Mouse (Mus musculus): ENCODE data around the gene Kiz. TPM values are rescaled to one million over a fixed set of nuclear protein-coding genes. Genes with fewer than 3 reads are reported as not detected.

The Kiz gene
- total RNA-seq, 2 experiments from 2014 or later, result 13.8 to 19.3 TPM

DNA sequence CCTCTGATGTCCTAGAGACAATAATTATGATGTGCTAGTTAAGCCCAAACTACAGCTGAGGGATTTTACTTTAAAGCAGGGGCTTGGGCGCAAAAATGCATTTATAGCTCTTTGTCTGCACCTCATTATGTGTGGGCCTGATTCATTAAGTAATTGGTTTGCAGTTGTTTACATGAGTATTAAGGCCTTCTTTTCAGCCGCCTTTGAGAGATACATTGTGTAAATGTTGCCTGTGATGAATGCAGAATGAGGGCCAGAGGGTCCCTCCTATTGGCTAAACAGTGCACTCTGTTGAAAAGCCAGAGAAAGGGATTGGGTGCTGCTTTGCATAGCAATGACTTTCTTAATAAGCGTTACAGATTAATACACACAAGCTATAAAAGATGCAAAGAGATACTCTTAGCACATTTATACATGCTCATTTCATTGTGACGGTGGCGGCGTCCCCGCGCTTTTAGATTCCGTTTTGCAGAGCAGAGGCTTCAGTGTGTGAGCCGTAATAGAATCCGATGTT lies 102.8 kb downstream of the Kiz start:
- peak; percentile 29 to 33 for DNase-seq (ENCODE audit: low spot score in 2 of 2)
- intact Hi-C loops (cut with DNase I), result loop anchor here (2.0 kb wide), 2 partner anchors 324 to 348 kb away; no protein-coding TSS in a partner anchor

DNA sequence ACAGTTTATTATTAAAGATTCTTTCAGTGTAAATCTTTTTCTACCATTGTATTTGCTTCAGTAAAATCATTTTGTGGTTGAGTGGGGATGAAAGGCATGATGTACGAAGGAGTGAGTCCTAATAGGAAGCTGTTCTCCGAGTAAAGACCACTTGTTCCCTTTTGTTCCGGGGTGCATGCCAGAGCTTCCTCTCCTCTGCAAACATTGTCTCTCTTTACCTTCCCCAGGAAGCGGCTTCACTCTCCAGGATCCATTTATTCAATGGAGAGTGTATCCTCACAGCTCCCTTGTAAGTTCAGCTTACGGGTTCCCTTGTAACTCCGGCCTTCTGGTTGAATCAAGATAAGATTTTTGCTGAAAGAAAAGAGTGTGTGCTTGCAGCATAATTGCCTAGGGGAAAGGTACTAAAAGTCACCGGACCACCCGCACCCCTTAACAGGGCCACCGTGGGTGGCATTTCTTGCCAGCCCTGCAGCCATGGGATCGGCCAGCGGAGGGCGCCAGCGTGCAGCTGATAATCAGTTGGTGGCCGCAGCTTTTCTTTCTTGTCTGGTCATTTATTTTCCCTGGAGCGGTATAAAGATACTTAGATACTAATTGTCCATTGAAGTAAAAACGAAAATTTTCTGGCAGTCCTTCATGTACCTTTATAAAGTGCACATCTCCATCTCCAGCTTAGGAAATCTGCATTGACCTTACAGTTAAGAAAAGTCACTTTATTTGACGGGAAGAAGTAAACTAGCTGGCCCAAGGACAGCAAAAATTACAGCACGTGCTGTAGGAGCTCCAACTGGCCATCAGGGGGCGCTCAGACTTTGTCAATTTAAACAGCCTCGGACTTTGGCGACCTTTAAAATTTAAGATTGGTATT lies 103.5 kb downstream of the Kiz start:
- intact Hi-C loops (cut with DNase I), result loop anchor here (1.0 to 2.0 kb wide), 3 partner anchors 218 to 348 kb away; no protein-coding TSS in a partner anchor
- DNase-seq (ENCODE audit: low spot score in 2 of 2), result peak; percentile 79 to 86

DNA sequence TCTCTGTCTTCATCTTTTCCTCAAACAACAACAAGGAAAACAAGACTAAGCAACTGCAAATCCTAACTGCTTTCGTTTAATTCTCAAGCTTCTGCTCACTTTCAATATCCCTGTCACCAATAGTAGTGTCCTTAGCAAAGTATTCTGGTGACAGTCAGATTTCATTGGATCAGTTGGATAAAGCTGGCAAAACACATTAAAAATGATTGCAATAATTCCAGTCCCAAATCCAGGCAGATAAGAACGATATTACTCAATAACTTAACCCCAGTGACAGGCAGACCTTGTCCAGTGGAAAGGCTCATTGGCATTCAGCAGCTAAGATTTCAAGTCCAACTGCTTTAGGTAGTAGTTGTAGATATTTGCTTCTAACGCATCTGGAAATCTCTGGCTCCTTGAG lies 119.4 kb downstream of the Kiz start:
- no peak for DNase-seq (ENCODE audit: low spot score in 2 of 2)
- intact Hi-C loops (cut with DNase I), result no loop called here

DNA sequence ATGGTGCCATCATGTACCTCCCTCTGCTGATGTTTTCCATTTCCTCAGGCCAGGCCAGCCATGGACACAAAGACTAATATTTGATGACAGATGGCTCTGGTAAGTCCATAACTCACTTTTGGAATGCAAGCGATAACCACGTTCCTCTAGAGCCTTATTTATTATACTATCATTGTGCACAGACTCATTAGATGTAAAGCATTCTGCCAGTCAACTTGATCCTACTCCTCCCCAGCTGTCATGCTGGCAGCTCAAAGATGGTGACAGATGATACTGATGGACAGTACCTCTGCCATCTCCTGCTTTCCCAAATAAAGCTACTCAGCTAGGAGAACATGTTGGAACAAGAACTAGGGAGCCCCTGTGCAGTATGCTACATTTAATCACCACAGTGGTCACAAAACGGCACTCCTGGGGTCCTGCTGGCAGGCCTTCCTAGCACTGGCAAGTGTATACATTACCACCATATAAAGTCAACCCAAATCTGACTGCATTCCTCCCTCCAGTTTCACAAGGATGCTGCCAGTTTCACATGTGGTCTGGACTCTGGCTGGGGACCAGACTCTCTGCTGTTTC lies 119.9 kb downstream of the Kiz start:
- intact Hi-C loops (cut with DNase I), result no loop called here
- DNase-seq (ENCODE audit: low spot score in 2 of 2), result no peak

DNA sequence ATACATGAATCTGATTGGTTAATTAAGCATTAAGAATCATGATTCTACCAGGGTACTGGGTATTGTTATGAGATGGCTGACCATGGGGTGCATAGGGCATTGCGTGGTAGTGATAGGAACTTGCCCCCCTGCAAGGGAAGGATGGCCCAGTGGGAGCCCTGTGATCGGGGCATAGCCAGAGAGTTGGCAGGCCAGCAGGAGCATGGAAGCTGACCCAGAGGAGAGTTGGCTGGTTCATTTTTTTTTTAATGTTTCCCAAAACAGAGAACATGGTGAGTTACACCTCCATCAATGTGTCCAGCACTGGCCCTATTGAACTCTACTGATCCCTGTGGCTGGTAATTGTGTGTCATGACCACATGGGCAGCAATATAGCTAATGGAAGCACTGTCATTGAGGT lies 127.1 kb downstream of the Kiz start:
- intact Hi-C loops (cut with DNase I), result no loop called here
- DNase-seq (ENCODE audit: low spot score in 2 of 2), result no peak

DNA sequence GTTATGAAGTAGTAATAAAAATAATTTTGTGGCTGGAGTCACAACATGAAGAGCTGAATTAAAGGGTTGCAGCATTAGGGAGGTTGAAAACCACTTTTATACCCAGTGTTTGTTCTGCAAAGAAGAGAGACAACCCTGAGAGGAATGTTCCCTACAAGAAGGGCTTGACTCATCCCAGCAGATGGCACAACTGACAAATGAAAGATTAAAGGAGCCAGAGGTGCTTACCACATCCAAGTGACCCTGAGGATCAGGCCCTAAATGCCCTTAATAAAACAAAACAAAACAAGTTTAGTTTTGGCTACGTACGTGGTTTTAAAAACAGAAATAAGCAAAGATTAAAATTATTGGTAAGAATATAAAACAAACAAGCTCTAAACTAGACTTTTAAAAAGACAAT lies 129.2 kb downstream of the Kiz start:
- DNase-seq (ENCODE audit: low spot score in 2 of 2), result no peak
- intact Hi-C loops (cut with DNase I), result no loop called here

DNA sequence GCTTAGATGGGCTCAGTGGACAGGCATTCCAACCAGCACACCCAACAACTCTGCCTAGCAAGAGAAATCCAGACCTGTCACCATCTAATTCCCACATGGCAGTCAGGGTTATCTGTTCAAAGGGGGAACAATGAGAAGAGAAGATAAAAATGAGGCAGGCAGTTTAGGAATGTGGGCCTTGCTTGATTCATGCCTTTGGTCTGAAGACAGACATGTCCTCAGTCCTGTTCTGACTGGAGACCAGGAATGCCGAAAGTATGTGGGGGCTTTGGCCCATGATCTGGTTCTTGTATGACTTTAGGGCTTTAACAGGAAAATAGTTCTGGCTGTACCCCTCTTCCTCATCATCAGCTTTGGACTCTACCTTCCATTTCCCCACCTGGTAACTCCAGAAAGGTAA lies 130.1 kb downstream of the Kiz start:
- DNase-seq (ENCODE audit: low spot score in 2 of 2), result no peak
- intact Hi-C loops (cut with DNase I), result no loop called here

DNA sequence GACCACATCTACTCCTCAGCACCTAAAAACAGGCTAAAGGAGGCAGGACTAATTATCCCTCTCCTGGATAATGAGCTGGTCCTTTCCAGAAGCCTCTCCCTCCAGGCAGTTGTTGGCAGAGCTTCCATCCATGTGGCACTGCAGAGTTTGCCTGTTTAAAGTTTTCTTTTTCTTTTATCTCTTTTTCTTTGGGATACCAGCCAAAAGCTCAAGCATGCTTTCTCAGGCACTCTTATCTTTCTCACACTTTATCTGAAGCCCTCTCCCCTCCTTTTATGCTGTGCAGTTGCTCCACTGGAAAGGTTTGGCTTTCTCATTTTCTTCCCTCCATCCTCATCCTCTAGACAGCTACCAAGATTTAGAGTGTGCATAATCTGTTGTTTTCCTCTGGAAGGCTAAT lies 130.8 kb downstream of the Kiz start:
- DNase-seq (ENCODE audit: low spot score in 2 of 2), result no peak
- intact Hi-C loops (cut with DNase I), result no loop called here

DNA sequence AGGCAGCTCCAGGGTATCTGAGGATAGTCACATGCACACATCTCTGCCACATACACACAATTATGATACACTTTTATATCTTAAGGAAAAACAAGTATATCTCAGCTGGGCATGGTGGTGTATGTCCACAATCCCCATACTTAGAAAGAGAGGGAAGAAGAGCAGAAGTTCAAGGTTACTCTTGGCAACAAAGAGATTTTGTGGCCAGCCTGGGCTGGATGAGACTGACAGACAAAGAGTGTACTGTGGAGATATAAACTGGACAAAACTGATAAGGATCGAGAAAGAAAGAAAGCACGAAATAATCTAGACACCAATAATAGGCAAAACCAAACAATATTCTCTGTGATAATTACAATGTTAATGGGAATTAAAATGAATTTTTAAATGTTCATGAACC lies 151.6 kb downstream of the Kiz start:
- intact Hi-C loops (cut with DNase I), result no loop called here

DNA sequence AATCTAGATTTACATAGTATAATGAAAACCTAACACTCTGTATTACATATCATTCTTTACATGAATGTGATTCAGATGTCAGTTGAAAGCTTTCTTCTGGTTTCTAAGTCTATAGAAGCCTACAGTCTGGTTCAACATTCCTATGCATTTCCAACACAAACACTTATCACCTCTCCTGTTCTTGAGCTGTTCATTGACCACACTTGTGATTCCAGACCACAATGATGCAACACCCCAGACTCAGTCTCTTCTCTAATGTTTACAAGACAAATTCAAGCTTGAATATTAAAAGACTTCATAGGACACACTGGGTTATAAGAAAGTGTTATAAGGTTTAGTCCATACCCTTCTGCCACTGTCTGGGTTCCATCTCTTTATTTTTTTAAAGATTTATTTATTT lies 153.4 kb downstream of the Kiz start:
- DNase-seq (ENCODE audit: low spot score in 2 of 2), result no peak
- intact Hi-C loops (cut with DNase I), result no loop called here

More for the DNA sequence above, 151.6 kb downstream of the Kiz start:
- no peak for DNase-seq (ENCODE audit: low spot score in 2 of 2)

DNA sequence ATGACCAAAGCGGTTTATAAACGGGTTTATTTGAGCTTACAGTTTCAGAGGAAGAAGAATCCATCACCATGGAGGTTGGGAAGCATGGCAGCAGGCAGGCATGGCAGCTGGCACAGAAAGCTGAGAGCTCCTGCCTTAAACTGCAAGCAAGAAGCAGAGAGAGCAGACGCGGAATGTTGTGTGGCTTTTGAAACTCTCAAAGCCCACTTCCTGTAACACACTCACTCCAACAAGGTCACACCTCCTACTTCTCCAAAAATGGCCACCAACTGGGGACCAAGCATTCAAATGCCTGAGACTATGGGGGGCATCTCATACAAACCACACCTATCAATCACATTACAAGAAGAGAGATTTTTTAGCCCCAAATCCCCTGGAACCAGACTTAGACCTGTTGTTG lies 154.5 kb downstream of the Kiz start:
- no peak for DNase-seq (ENCODE audit: low spot score in 2 of 2)
- intact Hi-C loops (cut with DNase I), result no loop called here

DNA sequence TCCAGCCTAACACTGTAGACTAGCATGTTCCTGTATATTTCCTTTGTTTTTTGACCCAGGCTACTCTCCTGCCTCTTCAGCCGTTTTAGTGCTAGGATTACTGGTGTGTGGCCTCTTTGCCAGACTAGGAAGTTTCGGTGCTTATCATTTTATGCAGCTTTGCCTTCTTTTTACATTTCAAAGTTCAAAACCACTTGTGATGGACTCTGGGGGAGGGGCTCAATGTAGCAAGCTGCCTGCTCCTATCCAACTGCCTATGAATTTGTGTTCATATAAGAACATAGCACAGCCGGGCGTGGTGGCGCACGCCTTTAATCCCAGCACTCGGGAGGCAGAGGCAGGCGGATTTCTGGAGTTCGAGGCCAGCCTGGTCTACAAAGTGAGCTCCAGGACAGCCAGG lies 155.3 kb downstream of the Kiz start:
- no peak for DNase-seq (ENCODE audit: low spot score in 2 of 2)
- intact Hi-C loops (cut with DNase I), result no loop called here

DNA sequence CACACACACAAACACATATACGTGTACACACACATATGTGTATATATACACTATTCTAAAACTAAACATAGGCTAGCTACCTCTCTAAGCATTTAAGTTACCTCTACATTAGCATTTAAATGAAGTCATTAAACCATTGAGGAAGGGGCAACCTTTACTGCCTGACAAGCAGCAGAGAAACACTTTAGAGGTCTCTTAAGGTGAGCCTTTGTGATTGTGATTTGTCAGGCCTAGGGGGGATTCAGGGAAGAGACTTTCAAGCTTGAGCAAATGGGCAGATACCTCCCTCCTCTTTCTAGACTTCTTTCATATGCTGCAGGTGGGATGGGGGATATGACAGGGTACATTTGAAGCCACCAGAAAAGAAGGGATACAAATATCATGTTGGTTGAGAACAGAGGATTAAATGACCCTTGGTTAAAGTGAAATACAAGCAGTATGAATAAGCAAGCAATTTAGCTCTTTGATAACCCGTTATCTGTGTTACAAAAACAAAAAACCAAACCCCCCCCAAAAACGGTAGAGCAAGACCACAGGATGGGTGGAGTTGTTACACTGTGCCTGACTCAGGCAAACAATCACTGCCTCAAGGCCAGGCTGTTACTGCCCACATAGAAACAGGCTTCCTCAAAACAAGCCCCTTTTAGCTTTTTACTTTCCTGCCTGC lies 155.9 kb downstream of the Kiz start:
- intact Hi-C loops (cut with DNase I), result no loop called here
- no peak for DNase-seq (ENCODE audit: low spot score in 2 of 2)

DNA sequence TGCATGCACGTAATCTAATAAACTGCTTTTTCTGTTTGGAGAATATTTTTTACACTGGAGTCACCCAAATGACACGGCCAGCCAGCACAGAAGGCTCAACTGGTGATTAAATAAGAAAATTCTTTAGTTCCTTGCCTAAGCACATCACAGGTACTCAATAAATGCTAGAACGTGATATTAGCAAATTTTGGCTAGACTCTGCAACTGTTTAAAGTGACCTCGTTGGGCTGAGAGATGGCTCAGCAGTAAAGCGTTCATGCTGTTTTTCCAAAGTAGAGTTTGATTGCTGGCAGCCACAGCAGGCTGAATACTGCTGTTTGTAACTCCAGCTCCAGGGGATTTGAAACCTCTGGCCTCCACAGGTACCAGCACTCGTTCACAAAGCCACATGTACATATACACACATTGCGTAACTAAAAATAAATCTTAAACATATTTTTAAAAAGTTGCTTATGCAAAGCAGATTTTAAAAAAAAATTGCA lies 156.5 kb downstream of the Kiz start:
- no peak for DNase-seq (ENCODE audit: low spot score in 2 of 2)

DNA sequence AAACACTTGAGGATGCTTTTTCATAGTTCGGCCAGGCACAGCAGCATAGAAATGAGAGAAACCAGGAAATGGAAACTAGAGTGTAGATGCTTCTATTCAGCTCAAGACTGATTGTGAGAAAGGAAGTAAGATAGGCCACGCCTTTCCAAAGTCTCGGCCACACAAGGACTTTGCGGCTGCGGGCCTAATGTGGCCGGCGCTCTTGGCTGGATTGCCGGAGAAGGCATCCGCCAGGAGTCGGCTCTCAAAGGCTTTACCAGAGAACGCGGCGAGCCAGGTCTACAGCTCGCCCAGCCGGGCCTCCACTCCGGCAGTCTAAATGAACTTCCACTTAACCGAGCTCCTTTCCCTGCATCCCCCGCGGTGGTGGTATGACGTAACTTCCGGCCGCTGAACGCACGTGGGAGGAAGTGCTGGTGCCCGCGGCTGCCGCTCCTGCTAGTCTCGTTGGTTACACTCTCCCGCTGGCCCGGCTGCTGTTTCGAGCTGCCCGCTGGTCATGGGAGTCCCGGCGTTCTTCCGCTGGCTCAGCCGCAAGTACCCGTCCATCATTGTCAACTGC lies 157.0 kb downstream of the Kiz start, which contains the start of gene Xrn2:
Gene Xrn2, plus strand, starts transcription at position 374 of the 562 bp plus-strand sequence.
- intact Hi-C loops (cut with DNase I), result no loop called here
- peak; percentile 98 for DNase-seq (ENCODE audit: low spot score in 2 of 2)

More for the DNA sequence above, 156.5 kb downstream of the Kiz start:
- intact Hi-C loops (cut with DNase I), result no loop called here

DNA sequence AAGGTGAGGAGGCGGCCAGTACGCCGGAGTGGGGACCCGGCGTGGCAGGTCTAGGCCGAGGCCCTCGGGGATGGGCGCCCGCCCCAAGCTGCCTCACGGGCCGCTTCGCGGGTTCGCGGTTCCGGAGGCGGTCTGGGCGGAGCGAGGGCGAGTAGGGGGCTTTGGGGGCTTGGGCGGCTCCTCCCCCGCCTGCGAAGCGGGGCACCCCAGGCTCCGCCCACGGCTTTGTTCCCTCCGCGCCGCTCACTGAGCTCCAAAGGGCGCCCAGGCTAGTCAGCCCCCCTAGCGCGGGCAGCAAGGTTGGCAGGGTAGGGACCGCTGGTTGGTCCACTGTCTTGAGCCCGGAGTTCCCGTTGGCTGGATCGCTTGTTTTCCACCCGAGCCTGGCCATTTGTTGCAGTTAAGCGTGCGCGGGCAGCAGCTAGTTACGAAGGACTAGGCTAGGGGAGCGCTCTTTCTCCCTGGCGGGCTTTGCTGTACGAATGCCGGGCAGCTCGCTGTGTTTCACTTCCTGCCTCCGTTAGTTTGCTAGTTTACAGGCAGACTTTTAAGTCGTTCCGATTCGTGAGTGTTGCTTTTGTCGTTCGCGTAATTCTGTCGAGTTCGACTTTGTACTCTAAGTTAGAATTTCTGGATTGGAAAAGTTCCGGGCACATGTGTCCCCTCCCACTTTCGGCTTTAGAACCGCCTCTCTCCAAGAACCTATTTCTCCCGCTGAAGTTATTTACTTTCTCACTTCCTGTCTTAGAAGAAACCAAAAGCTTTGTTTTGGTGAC lies 157.7 kb downstream of the Kiz start:
- DNase-seq (ENCODE audit: low spot score in 2 of 2), result peak in 1 of 2 experiments; percentile 72
- intact Hi-C loops (cut with DNase I), result no loop called here

DNA sequence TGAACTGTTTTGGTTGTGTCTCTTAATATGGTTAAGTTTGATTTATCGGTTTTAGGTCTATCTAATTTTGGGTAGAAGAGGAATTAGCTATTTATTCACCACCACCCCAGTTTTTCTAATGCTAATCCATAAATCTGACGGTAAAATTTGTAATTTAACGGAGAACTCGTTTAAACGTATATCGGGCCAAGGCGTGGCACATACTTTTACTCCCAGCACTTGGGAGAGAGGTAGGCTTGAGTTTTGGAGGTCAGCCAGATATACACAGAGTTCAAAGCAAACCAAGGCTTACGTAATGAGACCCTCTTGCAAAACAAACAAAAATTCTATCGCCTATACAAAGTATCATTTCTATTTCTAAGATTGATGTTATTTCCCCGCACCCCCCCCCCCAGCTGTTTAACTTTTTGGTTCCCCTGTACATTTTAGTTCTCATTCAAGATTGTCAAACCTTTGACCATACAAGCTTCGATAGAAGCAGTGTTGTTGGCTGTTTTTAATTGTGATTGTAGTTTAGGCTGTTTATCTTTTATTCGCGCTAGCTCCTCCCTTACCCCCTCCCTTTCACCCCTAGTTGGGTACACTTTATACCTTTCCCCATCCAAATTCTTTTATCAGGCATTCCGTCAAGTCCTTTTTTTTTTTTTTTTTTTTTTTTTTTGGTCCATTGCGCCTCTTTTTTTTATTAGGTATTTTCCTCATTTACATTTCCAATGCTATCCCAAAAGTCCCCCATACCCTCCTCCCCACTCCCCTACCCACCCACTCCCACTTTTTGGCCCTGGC lies 158.6 kb downstream of the Kiz start:
- intact Hi-C loops (cut with DNase I), result no loop called here
- no peak for DNase-seq (ENCODE audit: low spot score in 2 of 2)

Measured in left cerebral cortex, postnatal 25 days (tissue).